Mouse (Mus musculus) gastrocnemius, postnatal 25 days (tissue): Measurements from ENCODE around the gene Srxn1. TPM values are rescaled to one million over a fixed set of nuclear protein-coding genes. Genes with fewer than 3 reads are reported as not detected.

ENCODE experiments used
- DNase-seq: peaks from one replicate; pipeline ENCODE4 v3.0.0; 2022
- total RNA-seq, 2 experiments: library from RNA; stranded (reverse); gene quantifications; 1 replicate in 1 of 2; 2 replicates in 1 of 2; pipeline ENCODE4 v1.2.3; 2021

Srxn1 gene
- total RNA-seq, 2 experiments from 2014 or later, result 18.8 to 24.8 TPM

DNA sequence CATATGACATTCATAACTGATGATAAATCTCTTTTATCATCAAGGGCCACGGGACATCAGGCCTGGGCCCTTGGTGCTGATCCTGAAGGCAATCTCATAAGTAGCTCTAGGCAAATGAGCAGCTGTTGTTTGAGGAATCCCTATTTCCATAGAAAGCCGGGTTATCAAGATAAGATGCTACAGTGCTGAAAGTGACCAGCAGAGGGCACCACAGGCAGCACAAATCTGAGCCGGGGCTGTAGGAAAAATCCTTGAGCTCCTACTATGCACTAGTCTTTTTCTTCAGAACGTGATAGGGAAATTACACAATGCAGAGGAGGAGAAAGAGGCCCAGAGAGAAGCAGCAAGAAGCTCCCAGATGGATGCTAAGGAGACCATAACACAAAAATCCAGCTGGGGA lies 16.2 kb upstream of the Srxn1 start:
- no peak for DNase-seq

DNA sequence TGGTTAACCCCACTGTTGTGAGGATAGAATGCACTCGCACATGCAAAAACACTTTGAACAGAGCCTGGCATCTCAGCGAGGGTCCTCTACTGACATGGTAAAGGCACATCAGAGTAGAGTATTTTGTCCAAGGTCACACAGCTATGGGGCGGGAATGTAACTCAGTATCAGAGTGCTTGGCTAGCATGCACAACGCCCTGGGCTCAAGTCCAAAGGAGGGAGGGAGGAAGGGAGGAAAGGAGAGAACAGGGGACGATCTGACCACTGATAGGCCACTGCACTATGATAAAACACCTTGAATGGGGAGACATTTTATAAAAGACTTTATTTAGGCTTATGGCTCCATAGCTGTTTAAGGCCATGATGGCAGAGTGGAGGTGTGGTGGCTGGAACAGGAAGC lies 15.7 kb upstream of the Srxn1 start:
- no peak for DNase-seq

DNA sequence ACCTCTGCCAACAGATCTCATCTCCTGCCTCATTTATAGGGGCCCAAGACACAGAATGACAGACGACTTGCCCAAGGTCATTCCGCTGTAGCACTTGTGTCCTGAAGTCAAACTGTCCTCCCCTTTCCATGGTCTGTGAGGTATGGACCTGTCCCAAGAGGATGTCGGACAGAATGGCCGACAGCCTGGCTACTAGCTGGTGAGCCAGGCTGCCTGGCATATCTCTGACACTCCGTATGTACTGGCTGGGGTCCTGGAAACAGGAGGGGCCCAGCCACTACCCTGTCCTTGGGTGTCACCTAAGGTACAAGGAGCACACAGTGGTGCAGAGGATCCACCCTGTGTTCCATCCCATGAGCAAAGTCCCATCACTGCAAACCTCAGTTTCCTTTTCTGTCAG lies 14.8 kb upstream of the Srxn1 start:
- DNase-seq, result no peak

GRCm38 (mm10) chr2:152091342-152092056 lies 13.8 kb upstream of the Srxn1 start:
- no peak for DNase-seq

DNA sequence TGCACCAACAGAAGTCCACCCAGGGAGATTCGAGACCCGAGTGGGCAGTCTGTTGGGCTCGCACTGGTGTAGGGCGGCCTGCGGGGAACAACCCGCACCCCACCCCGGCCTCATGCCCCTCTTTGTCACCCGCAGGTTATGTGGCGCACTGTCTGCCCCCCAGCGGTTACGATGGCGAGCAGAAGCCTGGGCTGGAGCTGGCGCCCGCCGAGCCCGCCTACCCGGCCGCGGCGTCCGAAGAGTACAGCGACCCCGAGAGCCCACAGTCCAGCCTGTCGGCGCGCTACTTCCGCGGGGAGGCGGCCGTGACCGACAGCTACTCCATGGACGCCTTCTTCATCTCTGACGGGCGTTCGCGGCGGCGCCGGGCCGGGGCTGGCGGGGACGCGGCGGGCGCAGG lies 12.4 kb upstream of the Srxn1 start:
- DNase-seq, result no peak

- no peak for DNase-seq
Observed at GRCm38 (mm10) chr2:152093356-152093792, 11.9 kb upstream of the Srxn1 start.

- no peak for DNase-seq
Observed at GRCm38 (mm10) chr2:152094856-152095545, 10.3 kb upstream of the Srxn1 start.

DNA sequence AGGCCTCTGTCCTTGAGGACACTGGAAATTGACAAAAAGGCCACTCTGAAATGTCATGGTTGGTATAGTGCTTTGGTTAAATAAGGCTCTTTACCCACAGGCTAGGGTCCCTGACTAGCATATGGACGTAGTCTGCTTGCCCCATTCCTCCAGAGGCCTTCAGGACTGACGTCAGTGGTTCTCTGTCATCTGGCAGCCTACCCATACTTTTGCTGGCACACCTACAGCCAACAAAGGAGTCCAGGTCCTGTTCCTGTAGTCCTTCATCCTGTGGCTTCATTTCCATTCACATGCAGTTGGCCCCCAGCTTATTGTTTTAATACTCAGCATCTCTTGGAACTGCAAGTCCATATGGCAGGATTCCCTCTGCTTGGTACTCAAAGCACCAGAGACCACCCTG lies 8.4 kb upstream of the Srxn1 start:
- no peak for DNase-seq

GRCm38 (mm10) chr2:152097916-152098315 lies 7.4 kb upstream of the Srxn1 start:
- no peak for DNase-seq

DNA sequence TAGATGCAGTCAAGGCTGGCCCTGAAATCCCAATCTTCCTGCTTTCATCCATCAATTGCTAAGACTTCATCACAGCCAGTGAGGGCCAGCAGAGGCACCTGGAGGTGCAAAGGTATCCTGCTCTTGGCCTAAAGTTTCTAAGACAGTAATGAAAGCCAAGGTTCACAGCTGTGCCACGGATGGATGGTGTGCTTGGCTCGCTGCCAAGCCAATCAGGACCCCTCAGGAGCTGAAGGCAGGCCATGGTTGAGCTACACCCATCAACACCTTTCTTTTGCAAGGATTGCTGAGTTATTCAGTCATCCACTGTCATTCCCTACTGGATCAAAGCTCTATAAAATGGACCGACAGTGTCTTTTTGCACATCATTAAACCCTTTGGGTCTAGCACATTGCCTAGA lies 5.8 kb upstream of the Srxn1 start:
- DNase-seq, result no peak

GRCm38 (mm10) chr2:152101761-152102160 lies 3.6 kb upstream of the Srxn1 start:
- DNase-seq, result no peak

DNA sequence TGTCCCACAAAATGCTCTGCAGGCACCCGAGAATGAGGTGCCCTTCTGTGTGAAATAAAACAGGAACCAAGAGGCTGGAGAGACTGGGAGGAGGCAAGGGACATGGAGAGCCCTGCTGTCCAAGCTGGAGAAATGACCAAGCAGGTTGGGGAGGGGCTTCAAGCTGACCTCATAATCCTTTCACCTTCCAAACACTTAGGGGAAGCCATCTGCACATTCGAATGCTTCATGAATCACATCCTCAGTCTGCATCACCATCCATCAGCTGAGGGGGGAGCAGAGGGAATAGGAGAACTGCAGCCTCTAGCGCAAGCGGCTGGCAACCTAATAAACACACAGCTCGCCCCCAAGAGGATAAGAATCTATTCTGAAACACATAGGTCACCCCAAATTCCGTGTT lies 2.9 kb upstream of the Srxn1 start:
- DNase-seq, result no peak

DNA sequence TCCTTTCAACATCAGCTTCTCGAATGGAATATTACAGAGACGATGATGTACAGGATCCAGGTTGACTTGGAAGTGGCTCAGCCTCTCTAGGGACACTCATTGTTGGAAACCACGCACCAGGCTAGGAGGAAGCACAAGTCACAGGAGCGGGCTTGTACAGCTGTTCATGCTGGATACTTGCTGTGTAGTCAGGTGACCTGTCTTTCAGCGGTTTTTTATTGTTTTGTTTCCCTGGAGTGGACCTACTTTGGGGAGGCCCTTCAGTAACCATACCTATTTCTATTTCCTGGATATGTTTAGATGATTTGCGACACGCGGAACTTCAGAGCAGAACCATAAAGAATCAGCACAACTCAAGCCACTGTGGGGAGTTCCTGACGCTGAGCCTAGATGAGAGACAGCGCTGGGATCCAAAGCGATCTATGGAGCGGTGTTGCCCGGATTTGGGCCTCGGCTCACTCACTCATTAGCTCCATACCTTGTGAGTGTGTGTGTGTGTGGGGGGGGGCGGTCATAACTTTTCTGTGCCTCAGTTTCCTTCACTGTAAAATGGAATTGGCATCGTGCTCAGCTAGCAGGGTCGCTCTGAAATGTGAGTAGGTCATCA lies 502 bp upstream of the Srxn1 start:
- no peak for DNase-seq

DNA sequence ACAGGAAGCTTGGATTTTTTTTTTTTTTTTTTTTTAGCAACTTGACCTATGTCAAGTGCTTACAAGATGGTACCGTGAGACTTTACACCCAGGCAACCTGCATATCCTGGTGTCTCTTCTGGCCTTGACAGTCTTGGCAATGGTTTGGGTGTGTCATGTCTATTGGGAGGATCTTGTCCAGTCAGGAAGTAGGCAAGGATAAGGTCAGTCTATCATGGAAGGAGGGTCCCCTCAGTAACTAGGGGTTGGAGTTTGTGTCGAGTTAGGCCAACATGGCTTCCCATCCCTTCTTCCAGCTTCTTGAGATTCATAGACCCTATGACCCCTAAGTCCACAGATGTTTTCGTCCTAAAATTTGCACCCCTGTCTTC lies 894 bp downstream of the Srxn1 start:
- DNase-seq, result no peak

- DNase-seq, result no peak
Observed at GRCm38 (mm10) chr2:152106597-152106996, 1.3 kb downstream of the Srxn1 start.

DNA sequence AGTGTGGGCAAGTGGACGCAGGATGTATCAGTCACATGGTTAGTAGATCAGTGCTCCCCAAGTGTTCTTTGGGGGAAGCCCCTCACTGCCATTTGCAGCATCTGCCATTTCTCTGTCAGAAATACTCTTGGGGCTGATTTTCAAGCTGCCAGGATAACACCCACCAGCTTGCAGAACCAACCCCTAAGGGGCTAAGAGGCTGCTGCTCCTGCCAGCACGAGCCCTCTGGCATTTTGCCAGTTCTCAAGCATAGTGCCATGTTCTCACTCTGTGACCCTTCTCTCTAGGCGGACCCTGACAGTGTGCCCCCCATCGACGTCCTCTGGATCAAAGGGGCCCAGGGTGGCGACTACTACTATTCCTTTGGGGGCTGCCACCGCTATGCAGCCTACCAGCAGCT lies 3.4 kb downstream of the Srxn1 start:
- no peak for DNase-seq

DNA sequence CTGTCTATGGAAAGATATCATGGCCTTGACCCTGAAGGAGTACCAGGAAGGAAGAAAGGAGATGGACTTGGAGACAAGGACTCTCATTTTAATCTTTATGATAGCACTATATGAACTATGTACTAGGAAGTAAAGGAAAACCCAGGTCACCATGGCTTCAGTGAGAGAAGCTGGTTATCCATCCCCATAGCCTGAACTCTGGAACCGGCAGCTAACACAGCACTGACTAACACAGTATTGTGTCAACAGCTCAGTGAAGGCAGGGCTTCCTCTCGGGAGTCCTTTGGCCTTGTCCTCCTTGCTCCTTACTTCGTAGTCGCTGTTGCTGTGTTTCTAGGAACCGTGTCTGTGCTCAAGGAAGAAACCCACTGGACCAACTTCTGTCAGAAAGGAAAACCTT lies 4.1 kb downstream of the Srxn1 start:
- no peak for DNase-seq

DNA sequence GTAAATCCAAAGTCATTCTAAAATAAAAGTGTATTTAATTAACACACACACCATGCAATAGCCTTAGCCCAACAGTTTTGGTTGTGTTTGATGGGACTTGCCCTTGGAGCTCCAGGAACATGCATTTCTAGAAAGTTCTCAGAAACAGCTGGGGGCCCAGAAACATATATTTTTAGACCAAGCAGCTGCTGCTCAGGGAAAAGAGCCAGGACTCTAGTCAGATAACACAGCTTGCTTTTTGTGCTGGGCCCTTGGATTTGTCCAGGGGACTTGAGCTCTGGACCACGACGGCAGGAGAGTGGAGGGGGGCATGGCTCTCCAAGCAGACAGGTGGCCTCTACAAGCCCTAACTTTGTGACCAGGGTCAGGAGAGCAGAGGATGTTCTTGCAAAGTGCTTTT lies 6.0 kb downstream of the Srxn1 start:
- no peak for DNase-seq

DNA sequence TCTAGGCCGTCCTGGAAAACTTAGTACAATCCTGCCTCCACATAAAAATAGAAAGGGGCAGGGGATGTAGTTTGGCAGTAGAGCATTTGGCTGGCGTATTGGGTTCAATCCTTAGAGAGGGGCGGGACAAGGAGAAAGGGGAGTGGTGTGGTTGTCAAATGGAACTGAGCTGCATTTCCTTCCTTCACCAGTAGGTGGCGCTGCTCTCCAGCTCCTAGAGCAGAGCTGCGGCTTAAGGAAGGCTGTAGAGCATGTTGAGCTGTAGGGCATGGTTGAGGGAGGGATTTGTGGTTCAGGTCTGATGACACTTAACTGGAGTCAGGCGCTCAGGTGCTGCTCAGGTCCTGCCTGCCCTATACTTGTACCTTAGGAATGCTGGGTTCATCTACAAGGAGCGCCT lies 6.6 kb downstream of the Srxn1 start:
- peak; percentile 76 for DNase-seq

- no peak for DNase-seq
Observed at GRCm38 (mm10) chr2:152112490-152112889, 7.2 kb downstream of the Srxn1 start.

DNA sequence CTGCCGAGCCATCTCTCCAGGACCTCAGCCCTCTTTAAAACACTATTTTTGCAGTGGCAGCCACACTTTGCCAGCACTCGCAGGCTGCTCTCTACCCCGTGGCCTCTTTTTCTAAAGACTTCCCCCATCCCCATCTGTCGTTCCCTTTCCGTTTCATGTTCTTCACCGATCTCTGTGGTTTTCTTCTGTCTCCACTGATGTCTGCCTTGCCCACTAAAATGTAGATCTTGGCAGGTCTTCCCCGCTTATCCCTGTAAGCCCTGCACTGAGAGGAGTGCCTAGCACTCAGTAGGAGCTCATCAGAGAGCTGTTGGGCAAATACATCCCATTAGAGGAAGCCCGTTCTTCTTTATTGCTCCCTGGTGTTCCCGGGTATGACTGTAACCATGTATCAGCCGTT lies 7.7 kb downstream of the Srxn1 start:
- no peak for DNase-seq

GRCm38 (mm10) chr2:152114057-152114975 lies 9.0 kb downstream of the Srxn1 start:
- DNase-seq, result no peak

GRCm38 (mm10) chr2:152117694-152118093 lies 12.4 kb downstream of the Srxn1 start:
- DNase-seq, result no peak
